Mouse (Mus musculus): Measurements from ENCODE around the gene Dnajc16. TPM values are rescaled to one million over a fixed set of nuclear protein-coding genes. Genes with fewer than 3 reads are reported as not detected.

Gene Dnajc16
- polyA plus RNA-seq, 1 experiment: 27.3 TPM

- no peak for DNase-seq
- Histone ChIP-seq H3K4me3 (replicated peaks; ENCODE audit: insufficient read depth, low read depth, low read length) (no peak overlapping the region), H3K4me1 (ENCODE audit: control insufficient read depth, insufficient read depth, low read length) (no peaks in the 10 kb centered on the region), H3K27ac (ENCODE audit: insufficient read depth, low read length) (no peak overlapping the region), H3K27me3 (ENCODE audit: control insufficient read depth, insufficient read depth, low read length) (no peaks in the 10 kb centered on the region)
- WGBS: 67% methylated on average over 3 of the region's 3 CpGs
- no peak for TF ChIP-seq CTCF (IDR thresholded peaks at IDR 0.05; ENCODE audit: borderline replicate concordance, insufficient read depth, low read depth, low read length)
- TF ChIP-seq POLR2A (IDR thresholded peaks at IDR 0.05; ENCODE audit: borderline replicate concordance, insufficient read depth, low read length): no peak
Measured at GRCm38 (mm10) chr4:141822979-141823378, 32.2 kb upstream of the Dnajc16 start.

DNA sequence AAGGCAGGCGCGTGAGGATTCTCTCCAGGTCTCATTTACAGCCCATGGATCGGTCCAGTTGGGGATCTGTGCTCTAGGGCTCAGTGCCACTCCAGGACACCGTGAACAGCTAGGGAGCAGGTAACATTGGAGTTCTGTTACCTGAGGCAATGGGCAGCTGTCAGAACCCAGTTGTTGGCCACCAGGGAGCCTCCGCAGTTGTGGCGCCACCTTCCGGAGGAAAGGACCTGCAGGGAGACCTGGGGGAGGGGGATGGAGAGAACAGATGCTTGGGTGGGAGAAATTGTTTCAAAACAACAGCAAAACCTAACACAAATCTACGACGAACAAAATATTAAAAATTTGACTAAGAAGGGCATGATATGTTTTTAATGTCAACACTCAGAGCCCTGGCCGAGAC, 31.4 kb upstream of the Dnajc16 start:
- 79% methylated on average over 10 of the region's 10 CpGs for WGBS
- no peak for DNase-seq
- no peaks in the 10 kb centered on the region for H3K4me1 ChIP-seq (ENCODE audit: control insufficient read depth, insufficient read depth, low read length)
- no peak overlapping the region for H3K27ac ChIP-seq (ENCODE audit: insufficient read depth, low read length)
- H3K4me3 ChIP-seq (replicated peaks; ENCODE audit: insufficient read depth, low read depth, low read length): no peak overlapping the region
- no peak; the same call in 1 of the 2 replicates for TF ChIP-seq CTCF (IDR thresholded peaks at IDR 0.05; ENCODE audit: borderline replicate concordance, insufficient read depth, low read depth, low read length)
- TF ChIP-seq POLR2A (IDR thresholded peaks at IDR 0.05; ENCODE audit: borderline replicate concordance, insufficient read depth, low read length): no peak
- no peaks in the 10 kb centered on the region for H3K27me3 ChIP-seq (ENCODE audit: control insufficient read depth, insufficient read depth, low read length)

DNA sequence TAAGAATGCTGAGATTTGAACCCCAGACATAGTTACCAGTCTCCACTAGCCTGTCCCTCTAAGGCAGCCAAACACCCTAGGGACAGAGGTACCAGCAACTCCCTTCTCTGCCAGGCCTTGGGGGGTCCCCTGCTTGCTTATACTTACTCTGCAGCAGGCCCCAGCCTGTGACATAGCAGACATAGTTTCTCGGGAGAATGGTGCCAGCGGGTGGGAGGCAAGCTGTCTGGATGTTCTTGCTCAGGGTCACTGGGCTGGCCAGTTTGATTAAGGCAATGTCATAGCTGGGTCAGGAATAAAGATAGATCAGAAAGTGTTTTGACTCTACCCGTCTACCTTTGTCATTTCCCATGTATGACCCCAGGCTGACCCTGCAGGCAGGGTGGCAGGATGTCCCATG, 30.4 kb upstream of the Dnajc16 start:
- 59% methylated on average over 3 of the region's 3 CpGs for WGBS

DNA sequence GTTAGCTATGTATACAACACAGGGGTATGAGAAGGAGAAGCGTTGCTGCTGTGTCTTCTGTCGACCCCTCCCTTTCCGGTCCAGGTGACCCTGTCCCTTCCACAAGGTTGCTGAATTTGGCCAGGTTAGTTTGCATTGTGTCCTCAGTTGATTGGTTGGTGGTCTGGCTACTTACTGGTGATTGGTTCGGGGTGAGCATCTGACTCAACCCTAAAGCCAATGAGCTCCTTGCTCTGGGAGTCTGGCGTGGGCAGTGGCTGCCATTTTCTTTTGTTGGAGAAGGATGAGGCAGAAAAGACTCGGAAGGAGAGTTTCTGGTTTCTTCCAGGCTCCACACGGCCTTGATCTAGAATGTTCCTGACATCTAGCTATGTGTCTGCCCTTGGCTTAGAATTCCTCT, 28.6 kb upstream of the Dnajc16 start:
- Histone ChIP-seq H3K27me3 (ENCODE audit: control insufficient read depth, insufficient read depth, low read length) (no peaks in the 10 kb centered on the region), H3K4me1 (ENCODE audit: control insufficient read depth, insufficient read depth, low read length) (no peaks in the 10 kb centered on the region), H3K4me3 (replicated peaks; ENCODE audit: insufficient read depth, low read depth, low read length) (no peak overlapping the region), H3K27ac (ENCODE audit: insufficient read depth, low read length) (no peak overlapping the region)
- 94% methylated on average over 7 of the region's 7 CpGs for WGBS
- no peak for DNase-seq
- no peak for TF ChIP-seq CTCF (IDR thresholded peaks at IDR 0.05; ENCODE audit: borderline replicate concordance, insufficient read depth, low read depth, low read length)
- no peak for TF ChIP-seq POLR2A (IDR thresholded peaks at IDR 0.05; ENCODE audit: borderline replicate concordance, insufficient read depth, low read length)

More for the DNA sequence above, 30.4 kb upstream of the Dnajc16 start:
- H3K27ac ChIP-seq (ENCODE audit: insufficient read depth, low read length): no peak overlapping the region
- no peaks in the 10 kb centered on the region for H3K4me1 ChIP-seq (ENCODE audit: control insufficient read depth, insufficient read depth, low read length)
- H3K27me3 ChIP-seq (ENCODE audit: control insufficient read depth, insufficient read depth, low read length): no peaks in the 10 kb centered on the region
- no peak overlapping the region for H3K4me3 ChIP-seq (replicated peaks; ENCODE audit: insufficient read depth, low read depth, low read length)
- no peak for DNase-seq
- TF ChIP-seq CTCF (IDR thresholded peaks at IDR 0.05; ENCODE audit: borderline replicate concordance, insufficient read depth, low read depth, low read length) (no peak), POLR2A (IDR thresholded peaks at IDR 0.05; ENCODE audit: borderline replicate concordance, insufficient read depth, low read length) (no peak)

GRCm38 (mm10) chr4:141818861-141819260, 28.1 kb upstream of the Dnajc16 start:
- TF ChIP-seq CTCF (IDR thresholded peaks at IDR 0.05; ENCODE audit: borderline replicate concordance, insufficient read depth, low read depth, low read length): no peak
- no peak for TF ChIP-seq POLR2A (IDR thresholded peaks at IDR 0.05; ENCODE audit: borderline replicate concordance, insufficient read depth, low read length)

GRCm38 (mm10) chr4:141817706-141818105, 27.0 kb upstream of the Dnajc16 start:
- TF ChIP-seq POLR2A (IDR thresholded peaks at IDR 0.05; ENCODE audit: borderline replicate concordance, insufficient read depth, low read length): no peak
- TF ChIP-seq CTCF (IDR thresholded peaks at IDR 0.05; ENCODE audit: borderline replicate concordance, insufficient read depth, low read depth, low read length): no peak
- DNase-seq: no peak
- no peaks in the 10 kb centered on the region for H3K27me3 ChIP-seq (ENCODE audit: control insufficient read depth, insufficient read depth, low read length)
- no peak overlapping the region for H3K4me3 ChIP-seq (replicated peaks; ENCODE audit: insufficient read depth, low read depth, low read length)
- H3K4me1 ChIP-seq (ENCODE audit: control insufficient read depth, insufficient read depth, low read length): no peaks in the 10 kb centered on the region
- H3K27ac ChIP-seq (ENCODE audit: insufficient read depth, low read length): no peak overlapping the region
- 78% methylated on average over 10 of the region's 10 CpGs for whole genome bisulfite sequencing

More at GRCm38 (mm10) chr4:141818861-141819260, 28.1 kb upstream of the Dnajc16 start:
- 90% methylated on average over 13 of the region's 13 CpGs for WGBS
- no peak overlapping the region for H3K4me3 ChIP-seq (replicated peaks; ENCODE audit: insufficient read depth, low read depth, low read length)
- H3K4me1 ChIP-seq (ENCODE audit: control insufficient read depth, insufficient read depth, low read length): no peaks in the 10 kb centered on the region
- H3K27me3 ChIP-seq (ENCODE audit: control insufficient read depth, insufficient read depth, low read length): no peaks in the 10 kb centered on the region
- no peak overlapping the region for H3K27ac ChIP-seq (ENCODE audit: insufficient read depth, low read length)
- no peak for DNase-seq

- no peak for TF ChIP-seq CTCF (IDR thresholded peaks at IDR 0.05; ENCODE audit: borderline replicate concordance, insufficient read depth, low read depth, low read length)
- TF ChIP-seq POLR2A (IDR thresholded peaks at IDR 0.05; ENCODE audit: borderline replicate concordance, insufficient read depth, low read length): no peak
- Histone ChIP-seq H3K27ac (ENCODE audit: insufficient read depth, low read length) (no peak overlapping the region), H3K4me1 (ENCODE audit: control insufficient read depth, insufficient read depth, low read length) (no peaks in the 10 kb centered on the region), H3K4me3 (replicated peaks; ENCODE audit: insufficient read depth, low read depth, low read length) (no peak overlapping the region), H3K27me3 (ENCODE audit: control insufficient read depth, insufficient read depth, low read length) (no peaks in the 10 kb centered on the region)
- 45% methylated on average over 14 of the region's 14 CpGs for WGBS
- DNase-seq: no peak
Measured at GRCm38 (mm10) chr4:141816776-141817655, 26.3 kb upstream of the Dnajc16 start.

- Histone ChIP-seq H3K27ac (ENCODE audit: insufficient read depth, low read length) (no peak overlapping the region), H3K27me3 (ENCODE audit: control insufficient read depth, insufficient read depth, low read length) (no peaks in the 10 kb centered on the region), H3K4me1 (ENCODE audit: control insufficient read depth, insufficient read depth, low read length) (no peaks in the 10 kb centered on the region), H3K4me3 (replicated peaks; ENCODE audit: insufficient read depth, low read depth, low read length) (no peak overlapping the region)
- TF ChIP-seq POLR2A (IDR thresholded peaks at IDR 0.05; ENCODE audit: borderline replicate concordance, insufficient read depth, low read length): no peak
- TF ChIP-seq CTCF (IDR thresholded peaks at IDR 0.05; ENCODE audit: borderline replicate concordance, insufficient read depth, low read depth, low read length): no peak
- no peak for DNase-seq
- WGBS: 66% methylated on average over 7 of the region's 7 CpGs
Measured at GRCm38 (mm10) chr4:141816267-141816666, 25.5 kb upstream of the Dnajc16 start.
